Mouse (Mus musculus) spleen, adult 2 months (tissue): ENCODE measurements around the gene Eml5.

Experiments
- CTCF ChIP-seq: fragments of 200-500 bp; IDR thresholded peaks from 2 replicates; pipeline ENCODE4 v1.5.1; 2011; ENCODE audit warnings: mild to moderate bottlenecking, inconsistent platforms; ENCODE audit not compliant: insufficient read depth, insufficient read length, insufficient replicate concordance; ENCODE audit errors: extremely low read depth
- POLR2A ChIP-seq: fragments of 200-500 bp; IDR thresholded peaks from 2 replicates; pipeline ENCODE4 v1.6.1; 2011; ENCODE audit warnings: low read depth, low read length, inconsistent platforms

- TF ChIP-seq CTCF, result no peak
- no peak for TF ChIP-seq POLR2A
Observed at GRCm38 (mm10) chr12:98910096-98910495, 8.8 kb upstream of the Eml5 start.
